Mouse (Mus musculus) testis, adult 2 months (tissue): ENCODE measurements at regions not wholly inside any gene's neighbourhood (a gene's known extent, or its start where the extent isn't known, plus 50 kb on each side); places are given as distances from the start of the nearest gene placed in this dataset.
"Not testable (repeated sequence)": the region's sequence is repeated elsewhere in the genome, so short reads cannot be mapped to it uniquely, and the experiment has no call there.

Experiments used
- CTCF ChIP-seq: fragments of 200-500 bp; IDR thresholded peaks from 2 replicates; pipeline ENCODE4 v1.5.1; 2012; ENCODE audit warnings: low read depth, mild to moderate bottlenecking, inconsistent platforms, low read length, moderate library complexity; ENCODE audit not compliant: control insufficient read depth, insufficient read depth, insufficient replicate concordance
- POLR2A ChIP-seq: fragments of 200-500 bp; IDR thresholded peaks from 2 replicates; pipeline ENCODE4 v1.6.1; 2012; ENCODE audit warnings: low read depth, mild to moderate bottlenecking, inconsistent platforms, low read length, moderate library complexity; ENCODE audit not compliant: control insufficient read depth

DNA sequence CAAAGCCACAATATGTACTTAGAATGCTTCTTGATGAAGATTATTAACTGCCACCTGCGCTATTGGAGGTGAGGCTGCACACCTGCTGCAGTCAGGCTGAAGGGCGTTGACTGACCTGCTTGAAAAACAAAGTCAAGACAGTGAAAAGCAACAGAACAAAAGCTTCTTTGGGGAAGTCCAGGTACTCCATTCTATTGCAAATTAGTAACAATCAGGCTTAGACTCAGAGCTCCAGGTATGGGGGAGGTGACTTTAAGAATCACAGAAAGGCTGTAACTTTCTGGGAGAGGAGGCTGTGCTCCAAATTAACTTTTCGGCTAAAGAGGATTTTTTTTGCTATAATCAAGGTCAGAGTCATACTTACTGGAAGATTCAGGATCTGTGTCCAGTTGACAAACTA, 278.0 kb upstream of the Sema3a start:
- not testable (repeated sequence) for TF ChIP-seq POLR2A, CTCF
